Mouse (Mus musculus) lung, adult 2 months (tissue): Measurements from ENCODE around the gene Kcnh6.

ENCODE experiments used
- CTCF ChIP-seq: fragments of 200-500 bp; IDR thresholded peaks from 2 replicates; pipeline ENCODE4 v1.5.1; 2011; ENCODE audit warnings: mild to moderate bottlenecking, low read length, control low read depth; ENCODE audit not compliant: insufficient read depth
- POLR2A ChIP-seq: fragments of 200-500 bp; IDR thresholded peaks from 2 replicates; pipeline ENCODE4 v1.6.1; 2011; ENCODE audit warnings: low read depth, mild to moderate bottlenecking, control low read depth, low read length, borderline replicate concordance; ENCODE audit errors: extremely low read depth

GRCm38 (mm10) chr11:105967741-105968574 is 40.0 kb upstream of the Kcnh6 start, which contains the start of gene Ace:
- TF ChIP-seq CTCF (no peak), POLR2A (peak; percentile 74)
